Mouse (Mus musculus): ENCODE measurements around the gene Abcc2. TPM values are rescaled to one million over a fixed set of nuclear protein-coding genes. Genes with fewer than 3 reads are reported as not detected.

Gene Abcc2
- polyA plus RNA-seq, 1 experiment from 2014 or later = not detected

DNA sequence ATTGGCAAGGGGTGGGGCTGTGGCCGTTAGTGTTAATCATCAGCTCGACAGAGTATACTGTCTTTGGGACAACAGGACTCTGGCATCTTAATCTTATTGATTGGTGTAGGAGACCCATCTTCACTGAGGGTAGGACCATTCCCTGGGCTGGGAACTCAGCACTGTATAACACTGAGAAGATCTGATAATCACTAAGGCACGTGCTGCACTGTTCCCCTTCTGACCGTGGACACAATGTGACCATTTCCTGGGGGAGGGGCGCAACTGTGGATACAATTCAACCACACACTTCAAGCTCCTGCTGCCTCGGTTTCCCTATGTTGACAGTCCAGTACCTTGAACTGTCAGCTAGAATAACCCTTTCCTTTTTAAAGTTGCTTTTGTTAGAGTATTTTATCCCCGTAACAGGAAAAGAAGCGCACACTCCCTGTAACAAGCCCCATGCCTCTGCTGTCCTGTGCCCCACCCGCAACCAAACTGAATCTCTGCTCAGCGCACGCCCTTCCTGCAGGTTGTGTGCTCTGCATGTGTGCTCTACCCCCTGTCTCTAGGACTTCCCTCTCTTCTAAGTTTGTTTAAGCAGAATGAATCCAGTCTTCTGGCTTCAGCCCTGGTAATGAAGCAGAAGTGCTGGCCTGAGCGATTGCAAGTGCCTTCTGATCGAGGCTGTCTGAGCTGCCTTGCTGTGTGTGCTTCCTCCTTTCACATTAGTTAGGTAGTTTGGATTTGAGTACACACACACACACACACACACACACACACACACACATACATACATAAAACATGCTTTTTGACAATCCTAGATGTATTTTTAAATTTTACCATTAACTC lies 102.9 kb downstream of the Abcc2 start:
- Histone ChIP-seq H3K4me3 (replicated peaks) (no peak overlapping the region), H3K4me2 (no peak overlapping the region), H3K9me3 (peaks cover 4% of the 10 kb centered on the region), H3K27me3 (no peaks in the 10 kb centered on the region), H3K36me3 (peaks cover 6% of the 10 kb centered on the region), H3K4me1 (replicated peaks) (peaks cover 33% of the 10 kb centered on the region), H3K9ac (replicated peaks) (no peak overlapping the region), H3K27ac (no peak overlapping the region)
- no peak for ATAC-seq (ENCODE audit: insufficient number of reproducible peaks, insufficient read depth, low FRiP score, low TSS enrichment, low read depth)
- 68% methylated on average over 13 of the region's 13 CpGs for WGBS

DNA sequence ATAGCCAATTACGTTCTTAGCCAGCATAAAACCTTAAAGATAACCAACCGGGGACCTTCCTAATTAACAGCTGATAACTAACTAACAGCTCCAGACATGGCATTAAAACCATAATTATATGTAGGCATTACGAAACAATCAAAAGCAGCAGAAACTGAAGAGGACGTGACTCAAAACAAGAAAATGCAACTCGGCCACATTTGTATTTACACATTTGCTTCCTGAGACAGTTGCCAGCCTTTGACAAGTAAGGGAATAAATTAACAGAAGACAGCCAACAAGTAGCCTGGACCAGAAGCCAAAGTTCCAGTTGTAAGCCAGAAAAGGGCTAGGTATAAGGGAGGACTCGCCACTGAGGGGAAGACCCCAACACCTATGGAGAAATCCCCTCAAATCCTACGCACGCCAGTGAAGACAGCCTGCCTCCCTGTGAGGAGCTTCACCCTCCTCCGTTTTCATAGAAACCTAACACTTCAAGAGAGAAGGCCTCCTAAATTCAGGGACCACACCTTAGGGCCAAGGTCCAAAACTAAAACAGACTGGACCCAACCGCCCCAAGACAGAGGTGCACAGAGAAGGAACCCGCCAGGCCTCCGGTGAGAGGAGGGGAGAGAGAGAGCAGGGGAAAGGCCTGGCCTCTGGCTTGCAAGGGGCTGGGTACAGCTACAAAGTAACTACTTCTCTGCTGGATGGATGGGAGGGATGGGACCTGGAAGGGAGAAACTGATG lies 104.5 kb downstream of the Abcc2 start:
- no peak overlapping the region for H3K4me2 ChIP-seq
- H3K36me3 ChIP-seq = peaks cover 5% of the 10 kb centered on the region
- H3K4me3 ChIP-seq (replicated peaks) = no peak overlapping the region
- H3K27me3 ChIP-seq = no peaks in the 10 kb centered on the region
- peaks cover 21% of the 10 kb centered on the region for H3K4me1 ChIP-seq (replicated peaks)
- H3K27ac ChIP-seq = no peak overlapping the region
- no peak for ATAC-seq (ENCODE audit: insufficient number of reproducible peaks, insufficient read depth, low FRiP score, low TSS enrichment, low read depth)
- 73% methylated on average over 12 of the region's 12 CpGs for WGBS
- no peak overlapping the region for H3K9ac ChIP-seq (replicated peaks)
- H3K9me3 ChIP-seq = peaks cover 2% of the 10 kb centered on the region

DNA sequence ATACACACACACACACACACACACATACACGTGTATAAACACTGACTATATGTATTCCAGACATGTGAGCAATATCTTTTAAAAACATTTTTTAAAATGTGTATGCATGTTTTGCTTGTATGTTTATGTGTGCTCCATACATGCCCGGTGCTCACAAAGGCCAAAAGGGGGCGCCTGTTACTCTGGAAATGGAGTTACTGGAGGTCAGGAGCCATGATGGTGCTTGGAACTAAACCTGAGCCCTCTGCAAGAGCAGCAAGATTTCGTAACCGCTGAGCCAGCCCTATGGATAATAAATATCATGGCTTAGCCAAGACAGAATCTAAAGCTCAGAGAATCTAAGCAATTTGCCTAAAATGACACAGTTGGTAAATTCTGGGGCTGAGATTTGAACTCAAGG lies 105.2 kb downstream of the Abcc2 start:
- Histone ChIP-seq H3K36me3 (peaks cover 4% of the 10 kb centered on the region; the same call in 1 of the 2 replicates), H3K27ac (no peak overlapping the region), H3K27me3 (no peaks in the 10 kb centered on the region), H3K4me2 (no peak overlapping the region), H3K4me1 (replicated peaks) (peaks cover 21% of the 10 kb centered on the region), H3K9ac (replicated peaks) (no peak overlapping the region), H3K9me3 (no peaks in the 10 kb centered on the region), H3K4me3 (replicated peaks) (no peak overlapping the region)
- ATAC-seq (ENCODE audit: insufficient number of reproducible peaks, insufficient read depth, low FRiP score, low TSS enrichment, low read depth) = no peak
- 86% methylated on average over 5 of the region's 5 CpGs for WGBS

DNA sequence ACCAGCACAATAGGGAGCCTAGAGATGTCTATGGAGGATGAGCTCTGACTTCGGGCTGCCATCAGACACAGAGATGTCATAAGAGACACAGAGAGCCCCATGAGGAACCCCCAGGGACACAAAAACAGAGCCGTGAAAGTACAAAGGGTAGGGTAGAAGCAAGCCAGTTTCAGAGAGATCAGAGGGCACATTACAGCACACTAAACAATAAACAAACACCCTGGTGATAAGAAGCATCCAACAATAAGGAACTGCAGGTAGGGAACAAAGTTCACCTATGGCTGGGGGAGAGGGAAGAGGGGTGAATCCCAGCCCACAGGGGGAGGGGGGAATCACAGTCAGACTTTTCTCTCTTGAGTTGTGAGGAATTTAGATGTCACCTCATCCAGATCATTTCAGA lies 105.7 kb downstream of the Abcc2 start:
- Histone ChIP-seq H3K27ac (no peak overlapping the region), H3K27me3 (no peaks in the 10 kb centered on the region), H3K9ac (replicated peaks) (no peak overlapping the region), H3K4me3 (replicated peaks) (no peak overlapping the region), H3K4me2 (peak overlapping the region; percentile 10; the same call in 1 of the 2 replicates), H3K9me3 (no peaks in the 10 kb centered on the region), H3K4me1 (replicated peaks) (peaks cover 20% of the 10 kb centered on the region), H3K36me3 (peaks cover 4% of the 10 kb centered on the region; the same call in 1 of the 2 replicates)
- no peak for ATAC-seq (ENCODE audit: insufficient number of reproducible peaks, insufficient read depth, low FRiP score, low TSS enrichment, low read depth)
- 56% methylated on average over 2 of the region's 2 CpGs for WGBS

Other genes starting within 250 kb of the Abcc2 start
- not detected in 2 replicates for gene Nkx2-3, start 169.9 kb upstream of the Abcc2 start, polyA plus RNA-seq (2016; fragmentation: Nextera tagmentation; extraction: Ambion mirVana)
- gene Slc25a28, start 107.3 kb upstream of the Abcc2 start, polyA plus RNA-seq (2016; fragmentation: Nextera tagmentation; extraction: Ambion mirVana) = 16.8 and 20.4 TPM in 2 replicates
- 10.5 and 11.6 TPM in 2 replicates for gene Entpd7, start 92.5 kb upstream of the Abcc2 start, polyA plus RNA-seq (2016; fragmentation: Nextera tagmentation; extraction: Ambion mirVana)
- gene Cutc, start 29.2 kb upstream of the Abcc2 start, polyA plus RNA-seq (2016; fragmentation: Nextera tagmentation; extraction: Ambion mirVana) = 13.1 and 13.7 TPM in 2 replicates
- 15.1 and 15.2 TPM in 2 replicates for gene Cox15, start 29.2 kb upstream of the Abcc2 start, polyA plus RNA-seq (2016; fragmentation: Nextera tagmentation; extraction: Ambion mirVana)
- gene Dnmbp, start 158.0 kb downstream of the Abcc2 start, polyA plus RNA-seq (2016; fragmentation: Nextera tagmentation; extraction: Ambion mirVana) = 28.7 and 29.3 TPM in 2 replicates
- 0.15 TPM in 1 of 2 replicates, not detected in the other for gene Cpn1, start 204.4 kb downstream of the Abcc2 start, polyA plus RNA-seq (2016; fragmentation: Nextera tagmentation; extraction: Ambion mirVana)
- gene Cyp2c23, start 247.0 kb downstream of the Abcc2 start, polyA plus RNA-seq (2016; fragmentation: Nextera tagmentation; extraction: Ambion mirVana) = 0.14 and 0.31 TPM in 2 replicates

Data from limb, embryonic 12.5 days (tissue).